Mouse (Mus musculus) T-helper 1 cell (primary cell): ENCODE measurements at regions not wholly inside any gene's neighbourhood (a gene's known extent, or its start where the extent isn't known, plus 50 kb on each side); places are given as distances from the start of the nearest gene placed in this dataset.

Source experiments
- in situ Hi-C: fragments of 300-600 bp; cut with MboI, MseI; formaldehyde crosslinking; loops from one replicate; pipeline ENCODE4 v1.15.1; 2025; ENCODE audit warnings: high pct_unique_total_duplicates

- in situ Hi-C loops: no loop called here
Observed at GRCm38 (mm10) chr8:92133484-92134406, 223.7 kb upstream of the Irx5 start.

- in situ Hi-C loops: no loop called here
Observed at GRCm38 (mm10) chr8:92132949-92133348, 224.5 kb upstream of the Irx5 start.

- in situ Hi-C loops: no loop called here
Observed at GRCm38 (mm10) chr8:92132526-92132925, 224.9 kb upstream of the Irx5 start.

GRCm38 (mm10) chr8:92130025-92130557 lies 227.3 kb upstream of the Irx5 start:
- in situ Hi-C loops: no loop called here

- in situ Hi-C loops: no loop called here
Observed at GRCm38 (mm10) chr8:92129241-92130015, 228.0 kb upstream of the Irx5 start.

- in situ Hi-C loops: no loop called here
Observed at GRCm38 (mm10) chr8:92125631-92126030, 231.8 kb upstream of the Irx5 start.

GRCm38 (mm10) chr8:92121296-92121695 lies 236.1 kb upstream of the Irx5 start:
- in situ Hi-C loops: no loop called here

GRCm38 (mm10) chr8:92115479-92116267 lies 241.8 kb upstream of the Irx5 start:
- in situ Hi-C loops: no loop called here

GRCm38 (mm10) chr8:92114311-92115275 lies 242.8 kb upstream of the Irx5 start:
- in situ Hi-C loops: no loop called here

- in situ Hi-C loops: no loop called here
Observed at GRCm38 (mm10) chr8:92113901-92114300, 243.5 kb upstream of the Irx5 start.

- in situ Hi-C loops: no loop called here
Observed at GRCm38 (mm10) chr8:92113386-92113785, 244.0 kb upstream of the Irx5 start.

- in situ Hi-C loops: no loop called here
Observed at GRCm38 (mm10) chr8:92104561-92104960, 252.9 kb upstream of the Irx5 start.

- in situ Hi-C loops: no loop called here
Observed at GRCm38 (mm10) chr8:92102521-92102920, 254.9 kb upstream of the Irx5 start.

- in situ Hi-C loops: no loop called here
Observed at GRCm38 (mm10) chr8:92095276-92095675, 262.1 kb upstream of the Irx5 start.

GRCm38 (mm10) chr8:92084124-92084523 lies 273.3 kb upstream of the Irx5 start:
- in situ Hi-C loops: no loop called here

GRCm38 (mm10) chr8:92081900-92082299 lies 275.5 kb upstream of the Irx5 start:
- in situ Hi-C loops: no loop called here

- in situ Hi-C loops: no loop called here
Observed at GRCm38 (mm10) chr8:92080852-92081251, 276.6 kb upstream of the Irx5 start.

- in situ Hi-C loops: no loop called here
Observed at GRCm38 (mm10) chr8:92077611-92078010, 275.7 kb upstream of the Irx3 start.

GRCm38 (mm10) chr8:92072254-92072615 lies 270.4 kb upstream of the Irx3 start:
- in situ Hi-C loops: no loop called here
